Mouse (Mus musculus) hindbrain, embryonic 12.5 days (tissue): ENCODE results near the gene Defb36. TPM values are rescaled to one million over a fixed set of nuclear protein-coding genes. Genes with fewer than 3 reads are reported as not detected.

Source experiments
- ATAC-seq: fragments of 200-750 bp; cut with Nextera tagmentation; 2 replicates; pipeline ENCODE4 v1.8.0; 2017; ENCODE audit warnings: moderate TSS enrichment; ENCODE audit not compliant: low FRiP score
- H3K27ac ChIP-seq: fragments of 300-500 bp; sonication (generic); 2 replicates; pipeline ENCODE4 v1.5.1; 2016; ENCODE audit warnings: mild to moderate bottlenecking
- H3K27me3 ChIP-seq: fragments of 300-500 bp; sonication (generic); 2 replicates; pipeline ENCODE4 v1.6.1; 2016; ENCODE audit warnings: mild to moderate bottlenecking
- H3K36me3 ChIP-seq: fragments of 300-500 bp; sonication (generic); 2 replicates; pipeline ENCODE4 v1.6.1; 2016; ENCODE audit warnings: mild to moderate bottlenecking
- H3K4me1 ChIP-seq: fragments of 300-500 bp; sonication (generic); 2 replicates; pipeline ENCODE4 v1.6.1; 2016
- H3K4me2 ChIP-seq: fragments of 300-500 bp; sonication (generic); replicated peaks from 2 replicates; pipeline ENCODE4 v1.6.1; 2016; ENCODE audit warnings: mild to moderate bottlenecking
- H3K4me3 ChIP-seq: fragments of 300-500 bp; sonication (generic); 2 replicates; pipeline ENCODE4 v1.5.1; 2016; ENCODE audit warnings: mild to moderate bottlenecking
- H3K9ac ChIP-seq: fragments of 300-500 bp; sonication (generic); 2 replicates; pipeline ENCODE4 v1.6.1; 2016; ENCODE audit warnings: mild to moderate bottlenecking, moderate library complexity
- H3K9me3 ChIP-seq: fragments of 300-500 bp; sonication (generic); replicated peaks from 2 replicates; pipeline ENCODE4 v1.6.1; 2016; ENCODE audit warnings: mild to moderate bottlenecking
- WGBS: fragments of 180-500 bp; shearing (Covaris S2); methylation state at CpG from one replicate; pipeline ENCODE4 v1.1.7; 2016; 5-methylcytosine and 5-hydroxymethylcytosine counted together
- polyA plus RNA-seq: library from polyadenylated mRNA; unstranded; fragments of >200 nt; fragmentation: Nextera tagmentation; extraction: Ambion mirVana; gene quantifications from 2 replicates; pipeline ENCODE4 v1.2.1, GENCODE M21; 2016

Gene Defb36
- polyA plus RNA-seq, 1 experiment from 2014 or later = not detected

GRCm38 (mm10) chr2:152652901-152653620 is 48.9 kb downstream of the Defb36 start:
- Histone ChIP-seq H3K4me1 (peaks cover 9% of the 10 kb centered on the region), H3K36me3 (no peaks in the 10 kb centered on the region), H3K4me2 (no peak overlapping the region), H3K4me3 (no peak overlapping the region), H3K27me3 (no peaks in the 10 kb centered on the region), H3K9ac (no peak overlapping the region), H3K27ac (no peak overlapping the region; the same call in 1 of the 2 replicates), H3K9me3 (no peaks in the 10 kb centered on the region)
- 71% methylated on average over 10 of the region's 10 CpGs for WGBS
- no peak for ATAC-seq

- Histone ChIP-seq H3K9me3 (no peaks in the 10 kb centered on the region), H3K9ac (no peak overlapping the region), H3K4me3 (0 out of 2 replicates have a peak overlapping the region, but pooled peaks have one; percentile 1), H3K36me3 (no peaks in the 10 kb centered on the region), H3K27ac (peak overlapping the region; percentile 83), H3K27me3 (no peaks in the 10 kb centered on the region), H3K4me1 (peaks cover 9% of the 10 kb centered on the region), H3K4me2 (peak overlapping the region; percentile 37)
- ATAC-seq = peak; percentile 86
- WGBS = 44% methylated on average over 14 of the region's 14 CpGs
Measured at GRCm38 (mm10) chr2:152653874-152654715, 50.0 kb downstream of the Defb36 start.

GRCm38 (mm10) chr2:152657398-152657797 is 53.3 kb downstream of the Defb36 start:
- peaks cover 9% of the 10 kb centered on the region for H3K4me1 ChIP-seq
- H3K4me2 ChIP-seq = no peak overlapping the region
- no peaks in the 10 kb centered on the region for H3K9me3 ChIP-seq
- WGBS = 60% methylated on average over 10 of the region's 10 CpGs
- no peaks in the 10 kb centered on the region for H3K36me3 ChIP-seq
- no peaks in the 10 kb centered on the region for H3K27me3 ChIP-seq
- H3K9ac ChIP-seq = no peak overlapping the region
- no peak overlapping the region for H3K27ac ChIP-seq
- no peak overlapping the region for H3K4me3 ChIP-seq
- ATAC-seq = no peak

GRCm38 (mm10) chr2:152661163-152661562 is 57.0 kb downstream of the Defb36 start:
- H3K4me2 ChIP-seq = no peak overlapping the region

More at GRCm38 (mm10) chr2:152661163-152661562, 57.0 kb downstream of the Defb36 start:
- no peak overlapping the region for H3K9ac ChIP-seq
- H3K9me3 ChIP-seq = no peaks in the 10 kb centered on the region
- H3K4me1 ChIP-seq = no peaks in the 10 kb centered on the region
- H3K27me3 ChIP-seq = no peaks in the 10 kb centered on the region
- no peak overlapping the region for H3K4me3 ChIP-seq
- ATAC-seq = no peak
- WGBS = 80% methylated on average over 6 of the region's 6 CpGs
- no peaks in the 10 kb centered on the region for H3K36me3 ChIP-seq
- H3K27ac ChIP-seq = no peak overlapping the region

Other genes starting within 250 kb of the Defb36 start
- gene Nrsn2, start 227.7 kb upstream of the Defb36 start, polyA plus RNA-seq = 14.4 and 15.0 TPM in 2 replicates
- 19.5 and 19.6 TPM in 2 replicates for gene Sox12, start 206.3 kb upstream of the Defb36 start, polyA plus RNA-seq
- 50.7 and 54.5 TPM in 2 replicates for gene Zcchc3, start 189.3 kb upstream of the Defb36 start, polyA plus RNA-seq
- gene 6820408C15Rik, start 188.7 kb upstream of the Defb36 start, polyA plus RNA-seq = 2.0 and 3.6 TPM in 2 replicates
- gene Defb23, start 139.7 kb upstream of the Defb36 start, polyA plus RNA-seq = not detected in 2 replicates
- gene Defb20, start 127.3 kb upstream of the Defb36 start, polyA plus RNA-seq = not detected in 2 replicates
- not detected in 2 replicates for gene Defb22, start 114.2 kb upstream of the Defb36 start, polyA plus RNA-seq
- not detected in 2 replicates for gene Defb26, start 92.6 kb upstream of the Defb36 start, polyA plus RNA-seq
- not detected in 2 replicates for gene Defb28, start 86.1 kb upstream of the Defb36 start, polyA plus RNA-seq
- gene Defb29, start 64.2 kb upstream of the Defb36 start, polyA plus RNA-seq = not detected in 2 replicates
- not detected in 2 replicates for gene Gm17416, start 35.0 kb upstream of the Defb36 start, polyA plus RNA-seq
- not detected in 2 replicates for gene Defb21, start 31.6 kb upstream of the Defb36 start, polyA plus RNA-seq
- not detected in 2 replicates for gene Defb19, start 24.0 kb upstream of the Defb36 start, polyA plus RNA-seq
- gene Defb45, start 4.9 kb upstream of the Defb36 start, polyA plus RNA-seq = not detected in 2 replicates
- not detected in 2 replicates for gene Defb25, start 18.7 kb downstream of the Defb36 start, polyA plus RNA-seq
- 0.72 and 0.82 TPM in 2 replicates for gene Rem1, start 22.6 kb downstream of the Defb36 start, polyA plus RNA-seq
- 153 and 157 TPM in 2 replicates for gene H13, start 65.1 kb downstream of the Defb36 start, polyA plus RNA-seq
- gene Mcts2, start 82.7 kb downstream of the Defb36 start, polyA plus RNA-seq = 34.9 and 40.5 TPM in 2 replicates
- 157 and 159 TPM in 2 replicates for gene Id1, start 131.9 kb downstream of the Defb36 start, polyA plus RNA-seq
- 5.0 and 5.3 TPM in 2 replicates for gene Cox4i2, start 149.8 kb downstream of the Defb36 start, polyA plus RNA-seq
- 155 and 166 TPM in 2 replicates for gene Bcl2l1, start 227.4 kb downstream of the Defb36 start, polyA plus RNA-seq
- 81.5 and 87.9 TPM in 2 replicates for gene Tpx2, start 243.6 kb downstream of the Defb36 start, polyA plus RNA-seq